Mouse (Mus musculus) brown adipose tissue, adult 24 weeks (tissue): Measurements from ENCODE around the gene Cyb561d1. TPM values are rescaled to one million over a fixed set of nuclear protein-coding genes. Genes with fewer than 3 reads are reported as not detected.

ENCODE experiments used
- H3K27ac ChIP-seq: fragments of 200-500 bp; replicated peaks from 2 replicates; pipeline ENCODE4 v1.5.1; 2012; ENCODE audit warnings: low read depth, mild to moderate bottlenecking, low read length
- H3K4me1 ChIP-seq: fragments of 200-500 bp; 2 replicates; pipeline ENCODE4 v1.6.1; 2012; ENCODE audit warnings: low read length, mixed read lengths; ENCODE audit not compliant: control insufficient read depth, insufficient read depth, insufficient read length
- H3K4me3 ChIP-seq: fragments of 200-500 bp; 2 replicates; pipeline ENCODE4 v1.5.1; 2012; ENCODE audit warnings: low read depth, mild to moderate bottlenecking, low read length, moderate library complexity; ENCODE audit not compliant: insufficient read depth
- polyA plus RNA-seq: library from polyadenylated mRNA; stranded (reverse); fragments of >200 nt; gene quantifications from 2 replicates; pipeline ENCODE4 v1.2.4, GENCODE M21; 2012; ENCODE audit not compliant: missing spikeins, insufficient read depth, insufficient read length

The Cyb561d1 gene
- polyA plus RNA-seq, 1 experiment, result 4.8 TPM

DNA sequence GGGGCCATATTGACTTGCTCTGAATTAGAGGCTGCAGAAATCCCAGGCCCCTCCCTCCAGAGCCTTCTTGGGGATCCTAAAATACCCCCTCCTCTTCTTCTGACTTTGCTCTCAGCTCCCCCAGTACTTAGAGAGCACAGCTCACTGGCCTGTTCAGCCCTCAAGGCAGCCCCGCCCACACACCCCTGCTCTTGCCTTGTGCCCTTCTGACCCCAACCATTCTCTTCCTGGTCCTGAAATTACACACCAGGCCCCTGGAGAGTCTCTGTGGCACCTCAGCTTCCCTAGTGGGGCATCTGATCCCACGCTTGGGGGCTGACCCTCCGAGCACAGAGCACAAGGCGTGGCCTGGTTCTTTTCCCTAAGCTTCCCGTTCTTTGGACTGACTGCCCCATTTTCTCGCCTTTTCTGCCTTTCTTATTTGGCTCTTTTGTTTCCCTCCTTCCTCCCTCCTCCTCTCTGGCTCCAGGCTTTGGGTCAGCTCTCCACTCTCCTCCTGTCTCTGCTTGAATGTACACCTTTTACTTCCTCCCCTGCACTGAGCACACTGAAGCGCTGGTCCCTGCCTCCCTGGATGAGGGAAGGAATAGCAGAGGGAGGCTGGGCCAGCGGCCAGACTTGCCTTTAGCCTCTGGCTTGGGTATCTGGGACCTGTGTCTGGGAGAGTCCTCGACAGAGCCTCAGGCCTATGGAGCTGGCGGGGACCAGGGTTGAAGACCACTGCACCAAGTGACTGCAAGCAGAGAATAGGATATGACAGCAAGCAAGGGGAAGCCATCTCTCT, 35.3 kb downstream of the Cyb561d1 start:
- H3K27ac ChIP-seq, result no peak overlapping the region
- H3K4me3 ChIP-seq, result no peak overlapping the region
- H3K4me1 ChIP-seq, result no peaks in the 10 kb centered on the region; the same call in 1 of the 2 replicates

DNA sequence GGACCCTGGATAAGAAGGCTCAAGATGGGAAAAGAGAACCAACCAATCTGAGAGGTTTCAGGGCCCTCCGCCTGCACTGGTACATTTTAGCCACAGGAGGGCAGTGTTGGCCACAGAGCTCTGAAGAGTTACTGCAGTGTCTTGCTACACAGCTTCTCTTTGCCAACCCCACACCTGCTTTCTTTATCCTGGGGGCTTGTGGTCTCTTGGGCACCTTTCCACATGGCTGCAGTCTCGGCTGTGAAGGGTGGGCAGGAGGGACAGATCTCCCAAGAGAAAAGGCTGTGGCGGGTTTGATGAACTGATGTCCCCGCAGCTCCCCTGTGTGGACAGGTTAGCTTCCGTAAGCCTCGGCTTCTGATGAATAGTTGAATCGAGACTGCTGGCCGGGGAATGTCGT, 36.2 kb downstream of the Cyb561d1 start:
- no peak overlapping the region for H3K27ac ChIP-seq
- no peak overlapping the region for H3K4me3 ChIP-seq
- no peaks in the 10 kb centered on the region; the same call in 1 of the 2 replicates for H3K4me1 ChIP-seq

DNA sequence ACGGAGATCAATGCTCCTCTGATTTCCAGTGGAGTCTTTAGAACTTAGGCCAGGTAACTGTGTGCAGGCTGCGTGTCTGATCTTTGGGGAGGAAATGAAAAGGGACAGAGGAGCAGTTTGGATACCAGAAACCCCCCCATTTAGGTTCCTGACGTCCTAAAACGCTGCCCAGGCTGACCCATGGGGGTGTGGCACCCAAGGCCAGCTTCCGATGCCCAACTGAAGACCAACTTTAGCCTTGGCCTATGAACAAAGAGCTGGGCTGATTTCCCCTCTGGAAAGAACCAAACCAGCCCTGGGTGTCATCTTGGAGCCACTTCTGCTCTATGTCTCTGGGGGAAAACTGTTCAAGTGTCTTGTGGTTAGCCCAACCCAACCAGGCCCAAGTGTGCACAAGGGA, 36.9 kb downstream of the Cyb561d1 start:
- H3K4me1 ChIP-seq, result no peaks in the 10 kb centered on the region; the same call in 1 of the 2 replicates

DNA sequence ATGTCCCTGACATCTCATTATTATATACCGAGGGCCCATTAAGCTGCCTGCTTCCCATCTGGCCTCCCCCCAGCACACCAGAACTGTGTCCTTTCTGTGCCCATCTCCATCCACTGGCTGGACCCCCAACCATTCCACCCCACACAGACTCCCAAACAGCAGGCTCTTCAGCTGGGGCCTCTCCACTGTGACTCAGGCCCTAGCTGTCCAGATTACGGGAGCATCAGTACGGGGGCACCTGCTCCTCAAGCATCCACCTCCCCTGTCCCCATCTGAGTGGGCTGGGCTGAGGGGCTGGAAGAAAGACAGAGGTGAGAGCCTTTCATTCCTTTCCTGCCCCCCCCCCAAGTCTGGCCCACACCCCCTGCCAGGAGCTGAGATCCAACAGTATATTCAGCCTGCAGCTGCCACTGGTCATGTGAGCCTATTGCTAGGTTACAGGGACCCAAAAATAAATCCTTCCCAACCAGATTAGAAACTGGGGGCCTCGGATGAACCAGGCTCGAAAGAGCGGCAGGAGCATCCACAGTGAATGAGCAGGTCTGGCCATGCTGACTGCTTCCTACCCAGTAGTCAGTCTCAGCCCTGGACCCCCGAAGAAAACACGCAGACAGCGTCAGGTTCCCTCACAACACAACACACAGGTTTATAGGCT, 42.5 kb downstream of the Cyb561d1 start:
- no peaks in the 10 kb centered on the region for H3K4me1 ChIP-seq
- H3K27ac ChIP-seq, result no peak overlapping the region
- H3K4me3 ChIP-seq, result no peak overlapping the region

More for the DNA sequence above, 36.9 kb downstream of the Cyb561d1 start:
- Histone ChIP-seq H3K4me3 (no peak overlapping the region), H3K27ac (no peak overlapping the region)

DNA sequence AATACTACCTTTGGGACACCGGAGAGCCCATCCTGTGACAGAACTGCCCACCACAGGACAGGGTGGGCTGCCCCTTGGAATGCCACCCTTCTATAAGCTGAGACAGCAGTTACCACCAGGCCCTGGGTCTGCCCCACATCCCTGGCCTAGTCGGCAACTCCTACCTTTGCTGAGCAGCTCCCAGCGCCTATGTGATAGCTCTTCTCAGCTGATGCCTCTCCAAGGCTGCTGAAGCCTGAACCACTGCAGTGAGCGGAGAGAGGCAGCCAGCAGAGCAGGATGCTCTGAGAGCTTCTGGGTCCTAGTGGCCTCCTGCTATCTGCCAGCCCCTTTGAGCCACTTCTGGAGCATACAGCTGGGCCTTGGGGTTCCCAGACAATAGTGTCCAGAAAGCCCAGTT, 46.4 kb downstream of the Cyb561d1 start, which contains the start of gene Gpr61:
TSS of gene Gpr61 (minus strand) at position 227 of the 400 bp plus-strand sequence.
- H3K4me1 ChIP-seq, result no peaks in the 10 kb centered on the region
- no peak within 1 kb of the TSS for H3K4me3 ChIP-seq
- no peak within 1 kb of the TSS for H3K27ac ChIP-seq

DNA sequence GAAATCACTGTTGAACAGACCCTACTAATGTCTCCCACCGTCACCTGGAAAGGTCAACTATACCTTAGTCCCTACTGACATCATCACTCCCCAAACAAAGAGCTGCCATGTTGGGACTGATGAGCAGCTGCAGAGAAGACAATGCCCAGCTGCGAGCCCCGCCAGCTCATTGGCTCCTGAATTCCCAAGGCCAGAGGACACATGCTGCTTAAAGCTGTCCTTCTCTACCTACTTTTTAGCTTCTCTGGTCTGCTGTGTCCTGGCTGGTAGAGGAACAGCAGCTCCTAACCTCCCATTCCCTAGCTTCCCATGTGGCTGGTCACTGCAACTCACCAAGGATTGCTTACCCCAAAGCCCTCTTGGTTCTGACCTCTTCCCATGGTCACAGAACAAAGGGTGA, 48.7 kb downstream of the Cyb561d1 start:
- H3K4me3 ChIP-seq, result no peak overlapping the region
- H3K27ac ChIP-seq, result no peak overlapping the region

DNA sequence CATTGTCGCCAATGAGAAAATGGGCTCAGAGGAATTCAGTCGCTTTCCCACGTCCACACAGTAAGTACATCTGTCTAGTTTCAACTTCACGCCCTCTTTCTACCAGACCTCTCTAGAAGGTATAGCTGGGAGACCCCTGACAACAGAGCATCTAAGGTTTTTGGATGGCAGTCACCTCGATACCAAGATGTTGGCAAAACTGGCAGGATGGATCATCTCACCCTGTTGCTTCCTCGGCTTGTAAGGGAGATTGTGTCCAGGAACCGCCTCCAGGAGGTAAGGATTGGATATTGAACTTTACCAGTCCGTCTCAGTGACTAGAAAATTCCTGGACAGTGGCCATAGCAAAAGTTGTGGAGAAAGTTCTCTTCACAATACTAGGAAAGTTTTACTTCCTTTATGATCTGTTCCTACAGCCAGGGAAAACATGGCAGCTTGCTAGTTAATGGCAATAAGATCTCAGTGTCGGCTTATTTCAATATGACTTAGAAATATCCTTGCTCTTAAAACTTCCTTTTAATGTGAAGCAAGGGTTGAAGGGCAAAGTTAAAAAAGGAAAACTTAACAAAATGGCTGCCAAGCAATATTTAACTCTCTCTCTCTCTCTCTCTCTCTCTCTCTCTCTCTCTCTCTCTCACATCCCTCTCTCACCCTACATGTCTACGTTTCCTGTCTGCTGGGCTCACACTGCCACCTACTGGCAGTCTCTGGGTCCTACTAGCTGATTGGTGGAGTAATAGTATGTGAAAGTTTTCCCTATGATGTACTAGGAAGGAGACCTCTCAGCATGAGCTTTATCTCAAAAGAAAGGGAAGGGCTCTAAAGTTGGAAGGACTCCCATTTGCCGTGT, 53.4 kb downstream of the Cyb561d1 start:
- H3K4me3 ChIP-seq, result no peak overlapping the region
- no peaks in the 10 kb centered on the region for H3K4me1 ChIP-seq
- no peak overlapping the region for H3K27ac ChIP-seq

More for the DNA sequence above, 48.7 kb downstream of the Cyb561d1 start:
- H3K4me1 ChIP-seq, result no peaks in the 10 kb centered on the region

DNA sequence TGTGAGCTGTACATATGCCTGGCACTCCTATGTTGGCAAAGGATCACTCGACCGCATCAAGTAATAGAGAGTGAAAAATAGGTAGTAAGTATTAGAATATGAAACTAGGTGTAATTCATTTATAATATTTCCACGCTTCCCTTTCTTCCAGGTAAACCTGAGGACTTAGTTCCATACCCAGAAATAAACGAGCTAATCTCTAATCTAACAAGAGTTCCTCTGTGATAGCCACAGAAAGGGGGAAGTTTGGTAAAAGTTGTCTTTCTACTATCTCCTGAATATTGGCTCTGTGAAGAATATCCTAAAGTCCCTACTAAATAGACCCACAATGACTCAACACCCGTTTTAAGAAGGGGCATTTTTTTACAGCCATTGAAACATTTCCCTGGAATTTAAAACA, 54.3 kb downstream of the Cyb561d1 start:
- 0 out of 2 replicates have a peak overlapping the region, but pooled peaks have one; percentile 26 for H3K27ac ChIP-seq
- peak overlapping the region; percentile 96 for H3K4me3 ChIP-seq
- H3K4me1 ChIP-seq, result no peaks in the 10 kb centered on the region

Other genes with a start within 250 kb of the Cyb561d1 start
- not detected in 2 replicates for gene Gstm3, start 231.9 kb downstream of the Cyb561d1 start, polyA plus RNA-seq
- gene Gstm2, start 214.8 kb downstream of the Cyb561d1 start, polyA plus RNA-seq, result 116 and 122 TPM in 2 replicates
- 393 and 398 TPM in 2 replicates for gene Gstm1, start 183.2 kb downstream of the Cyb561d1 start, polyA plus RNA-seq
- 17.4 and 30.2 TPM in 2 replicates for gene Gstm4, start 156.3 kb downstream of the Cyb561d1 start, polyA plus RNA-seq
- gene Ampd2, start 114.6 kb downstream of the Cyb561d1 start, polyA plus RNA-seq, result 13.5 and 16.4 TPM in 2 replicates
- not detected in 2 replicates for gene Gnat2, start 108.4 kb downstream of the Cyb561d1 start, polyA plus RNA-seq
- gene Gnai3, start 55.1 kb downstream of the Cyb561d1 start, polyA plus RNA-seq, result 20.7 and 24.7 TPM in 2 replicates
- gene Gpr61, start 46.3 kb downstream of the Cyb561d1 start, polyA plus RNA-seq, result not detected in 2 replicates
- 5.8 and 10.1 TPM in 2 replicates for gene Amigo1, start 14.9 kb downstream of the Cyb561d1 start, polyA plus RNA-seq
- gene Atxn7l2, start 9.7 kb upstream of the Cyb561d1 start, polyA plus RNA-seq, result 0.91 and 2.4 TPM in 2 replicates
- 2.7 and 3.9 TPM in 2 replicates for gene Sypl2, start 25.4 kb upstream of the Cyb561d1 start, polyA plus RNA-seq
- 99.2 and 140 TPM in 2 replicates for gene Psma5, start 55.7 kb upstream of the Cyb561d1 start, polyA plus RNA-seq
- gene Sort1, start 82.9 kb upstream of the Cyb561d1 start, polyA plus RNA-seq, result 53.0 and 68.1 TPM in 2 replicates
- gene Mybphl, start 163.7 kb upstream of the Cyb561d1 start, polyA plus RNA-seq, result not detected in 2 replicates
- gene Psrc1, start 182.6 kb upstream of the Cyb561d1 start, polyA plus RNA-seq, result not detected in 2 replicates
- gene Celsr2, start 214.3 kb upstream of the Cyb561d1 start, polyA plus RNA-seq, result 2.4 and 4.0 TPM in 2 replicates
- 87.8 and 101 TPM in 2 replicates for gene Sars, start 244.0 kb upstream of the Cyb561d1 start, polyA plus RNA-seq